Mouse (Mus musculus): ENCODE measurements around the gene Adamts3.

- TF ChIP-seq GATA1 (IDR thresholded peaks at IDR 0.05; ENCODE audit: low read length) (no peak), TAL1 (IDR thresholded peaks at IDR 0.05; ENCODE audit: low read length) (no peak)
Measured at GRCm38 (mm10) chr5:89745112-89745511, 138.0 kb downstream of the Adamts3 start.
